In genomic region chr7:130261684-130262527, GRCm38 (mm10) we compare ENCODE assay signal across 8 mouse cellular contexts.
DNase-seq lines count a peak whose midpoint lies in the region; ATAC-seq lines count a peak whose summit lies in the region.

No protein-coding gene starts in this region.

- no peak for DNase-seq in kidney, postnatal 14 days
- no peak for DNase-seq in embryonic facial prominence, embryonic 10.5 days (ENCODE audit: low spot score)
- DNase-seq in midbrain, embryonic 11.5 days (ENCODE audit: low spot score, missing footprints) = peak; percentile 92
- DNase-seq in cerebellum, adult 18-20 months = no peak
- DNase-seq in cerebellum, adult 11-12 months = no peak
- DNase-seq in cerebellum, adult 9-10 months = no peak

- 0 out of 2 replicates have a peak, but pooled peaks cover 3% of the 10 kb centered on the region for H3K27me3 ChIP-seq in kidney, embryonic 14.5 days (ENCODE audit: control insufficient read depth, insufficient read depth, low read length)
- peaks cover 52% of the 10 kb centered on the region for H3K27me3 ChIP-seq in embryonic facial prominence, embryonic 10.5 days (replicated peaks; ENCODE audit: low read depth, poor library complexity, severe bottlenecking)
- no peaks in the 10 kb centered on the region for H3K27me3 ChIP-seq in forebrain, embryonic 15.5 days
- H3K27me3 ChIP-seq in midbrain, embryonic 11.5 days (ENCODE audit: control insufficient read depth, insufficient read depth, low read length) = peaks cover 8% of the 10 kb centered on the region; the same call in 1 of the 2 replicates

- H3K4me1 ChIP-seq in kidney, embryonic 14.5 days (ENCODE audit: control insufficient read depth, insufficient read depth, low read length) = peaks cover 61% of the 10 kb centered on the region
- H3K4me1 ChIP-seq in embryonic facial prominence, embryonic 10.5 days = peaks cover 95% of the 10 kb centered on the region
- H3K4me1 ChIP-seq in forebrain, embryonic 15.5 days = peaks cover 81% of the 10 kb centered on the region
- peaks cover 66% of the 10 kb centered on the region for H3K4me1 ChIP-seq in midbrain, embryonic 11.5 days (ENCODE audit: control insufficient read depth, insufficient read depth, low read length)

- ATAC-seq in kidney, embryonic 14.5 days (ENCODE audit: low FRiP score, low TSS enrichment) = no peak
- ATAC-seq in forebrain, embryonic 15.5 days (replicated peaks) = no peak
- no peak for ATAC-seq in midbrain, embryonic 11.5 days (ENCODE audit: low FRiP score)

- H3K36me3 ChIP-seq in kidney, embryonic 14.5 days (ENCODE audit: control insufficient read depth, insufficient read depth, low read length) = peaks cover 15% of the 10 kb centered on the region
- peaks cover 26% of the 10 kb centered on the region for H3K36me3 ChIP-seq in embryonic facial prominence, embryonic 10.5 days (replicated peaks)
- H3K36me3 ChIP-seq in forebrain, embryonic 15.5 days = no peaks in the 10 kb centered on the region
- no peaks in the 10 kb centered on the region for H3K36me3 ChIP-seq in midbrain, embryonic 11.5 days (ENCODE audit: control insufficient read depth, insufficient read depth, low read length)

- H3K4me3 ChIP-seq in kidney, embryonic 14.5 days (ENCODE audit: low read length) = peak overlapping the region; percentile 94
- H3K4me3 ChIP-seq in embryonic facial prominence, embryonic 10.5 days = peak overlapping the region; percentile 86
- H3K4me3 ChIP-seq in forebrain, embryonic 15.5 days = peak overlapping the region; percentile 75
- peak overlapping the region; percentile 91 for H3K4me3 ChIP-seq in midbrain, embryonic 11.5 days (ENCODE audit: low read depth, low read length)

- 37% methylated on average over 17 of the region's 17 CpGs for WGBS in kidney, embryonic 14.5 days
- 39% methylated on average over 17 of the region's 17 CpGs for WGBS in embryonic facial prominence, embryonic 10.5 days
- WGBS in forebrain, embryonic 15.5 days = 21% methylated on average over 17 of the region's 17 CpGs
- 21% methylated on average over 17 of the region's 17 CpGs for WGBS in midbrain, embryonic 11.5 days

- peak overlapping the region; percentile 67 for H3K27ac ChIP-seq in kidney, embryonic 14.5 days (ENCODE audit: low read depth, low read length)
- peak overlapping the region; percentile 3 for H3K27ac ChIP-seq in embryonic facial prominence, embryonic 10.5 days (replicated peaks)
- H3K27ac ChIP-seq in forebrain, embryonic 15.5 days (replicated peaks) = peak overlapping the region; percentile 87
- 0 out of 2 replicates have a peak overlapping the region, but pooled peaks have one; percentile 12 for H3K27ac ChIP-seq in midbrain, embryonic 11.5 days (ENCODE audit: low read depth, low read length)

- no peaks in the 10 kb centered on the region for H3K9me3 ChIP-seq in kidney, embryonic 14.5 days (ENCODE audit: control insufficient read depth, low read length)
- no peaks in the 10 kb centered on the region for H3K9me3 ChIP-seq in embryonic facial prominence, embryonic 10.5 days
- no peaks in the 10 kb centered on the region for H3K9me3 ChIP-seq in forebrain, embryonic 15.5 days
- H3K9me3 ChIP-seq in midbrain, embryonic 11.5 days (ENCODE audit: control insufficient read depth, low read length) = no peaks in the 10 kb centered on the region

- peak overlapping the region; percentile 54; the same call in 1 of the 2 replicates for H3K9ac ChIP-seq in kidney, embryonic 14.5 days (ENCODE audit: low read depth, low read length)
- H3K9ac ChIP-seq in forebrain, embryonic 15.5 days (replicated peaks) = peak overlapping the region; percentile 80
- H3K9ac ChIP-seq in midbrain, embryonic 11.5 days (ENCODE audit: low read length) = peak overlapping the region; percentile 29; the same call in 1 of the 2 replicates

- H3K4me2 ChIP-seq in kidney, embryonic 14.5 days (replicated peaks; ENCODE audit: low read depth, low read length) = peak overlapping the region; percentile 77
- peak overlapping the region; percentile 85 for H3K4me2 ChIP-seq in forebrain, embryonic 15.5 days (replicated peaks)
- peak overlapping the region; percentile 77 for H3K4me2 ChIP-seq in midbrain, embryonic 11.5 days

Comparison
In these comparisons a context has a peak if more than half of its experiments do, and no peak if none do; other contexts are left out.
1. H3K27ac ChIP-seq: peak in every context shown above with its lines; median percentile 87 in forebrain, embryonic 15.5 days; 67 in kidney, embryonic 14.5 days; 12 in midbrain, embryonic 11.5 days; 3 in embryonic facial prominence, embryonic 10.5 days.
2. H3K9ac ChIP-seq: peak in every context shown above with its lines; median percentile 80 in forebrain, embryonic 15.5 days; 54 in kidney, embryonic 14.5 days; 29 in midbrain, embryonic 11.5 days.